Mouse (Mus musculus): Measurements from ENCODE around the gene Klk14. TPM values are rescaled to one million over a fixed set of nuclear protein-coding genes. Genes with fewer than 3 reads are reported as not detected.
"Not testable (repeated sequence)": the region's sequence is repeated elsewhere in the genome, so short reads cannot be mapped to it uniquely, and the experiment has no call there.

Klk14 gene
- not detected in 2 replicates for polyA plus RNA-seq (2014; fragmentation: Nextera tagmentation; extraction: Ambion mirVana)

- ATAC-seq (replicated peaks; ENCODE audit: insufficient number of reproducible peaks, low FRiP score, low TSS enrichment): no peak
- Histone ChIP-seq H3K4me3 (ENCODE audit: low read depth, low read length) (no peak within 1 kb of the TSS), H3K4me1 (ENCODE audit: control insufficient read depth, insufficient read depth, low read length) (no peaks in the 10 kb centered on the region), H3K36me3 (ENCODE audit: control insufficient read depth, insufficient read depth, low read length) (no peaks in the 10 kb centered on the region), H3K9ac (ENCODE audit: low read depth, low read length) (no peak within 1 kb of the TSS), H3K4me2 (no peak within 1 kb of the TSS), H3K9me3 (replicated peaks; ENCODE audit: control insufficient read depth, low read length) (no peaks in the 10 kb centered on the region), H3K27me3 (ENCODE audit: control insufficient read depth, insufficient read depth, low read length) (no peaks in the 10 kb centered on the region), H3K27ac (ENCODE audit: low read depth, low read length) (no peak within 1 kb of the TSS)
Observed at GRCm38 (mm10) chr7:43690118-43690517, at the start of gene Klk14. Gene Klk14, plus strand, starts transcription at chr7:43690418.

- H3K4me3 ChIP-seq (ENCODE audit: low read depth, low read length): no peak overlapping the region
- no peak overlapping the region for H3K4me2 ChIP-seq
- no peaks in the 10 kb centered on the region for H3K36me3 ChIP-seq (ENCODE audit: control insufficient read depth, insufficient read depth, low read length)
- no peaks in the 10 kb centered on the region for H3K9me3 ChIP-seq (replicated peaks; ENCODE audit: control insufficient read depth, low read length)
- H3K27me3 ChIP-seq (ENCODE audit: control insufficient read depth, insufficient read depth, low read length): no peaks in the 10 kb centered on the region
- H3K27ac ChIP-seq (ENCODE audit: low read depth, low read length): no peak overlapping the region
- ATAC-seq (replicated peaks; ENCODE audit: insufficient number of reproducible peaks, low FRiP score, low TSS enrichment): no peak
- H3K4me1 ChIP-seq (ENCODE audit: control insufficient read depth, insufficient read depth, low read length): no peaks in the 10 kb centered on the region
- no peak overlapping the region for H3K9ac ChIP-seq (ENCODE audit: low read depth, low read length)
- WGBS (ENCODE audit: insufficient replicate concordance): 70% methylated on average over 5 of the region's 5 CpGs
Observed at GRCm38 (mm10) chr7:43642587-43642986, 47.6 kb upstream of the Klk14 start.

GRCm38 (mm10) chr7:43643046-43643652 is 47.1 kb upstream of the Klk14 start:
- ATAC-seq (replicated peaks; ENCODE audit: insufficient number of reproducible peaks, low FRiP score, low TSS enrichment): no peak
- 64% methylated on average over 17 of the region's 17 CpGs for WGBS (ENCODE audit: insufficient replicate concordance)
- H3K27me3 ChIP-seq (ENCODE audit: control insufficient read depth, insufficient read depth, low read length): no peaks in the 10 kb centered on the region
- H3K4me3 ChIP-seq (ENCODE audit: low read depth, low read length): no peak overlapping the region
- no peak overlapping the region for H3K4me2 ChIP-seq
- no peak overlapping the region for H3K27ac ChIP-seq (ENCODE audit: low read depth, low read length)
- no peak overlapping the region for H3K9ac ChIP-seq (ENCODE audit: low read depth, low read length)
- no peaks in the 10 kb centered on the region for H3K4me1 ChIP-seq (ENCODE audit: control insufficient read depth, insufficient read depth, low read length)
- H3K36me3 ChIP-seq (ENCODE audit: control insufficient read depth, insufficient read depth, low read length): no peaks in the 10 kb centered on the region
- no peaks in the 10 kb centered on the region for H3K9me3 ChIP-seq (replicated peaks; ENCODE audit: control insufficient read depth, low read length)

GRCm38 (mm10) chr7:43652683-43653082 is 37.5 kb upstream of the Klk14 start:
- 75% methylated on average over 6 of the region's 6 CpGs for WGBS (ENCODE audit: insufficient replicate concordance)
- Histone ChIP-seq H3K4me1 (ENCODE audit: control insufficient read depth, insufficient read depth, low read length) (no peaks in the 10 kb centered on the region), H3K9me3 (replicated peaks; ENCODE audit: control insufficient read depth, low read length) (no peaks in the 10 kb centered on the region), H3K9ac (ENCODE audit: low read depth, low read length) (no peak overlapping the region), H3K27ac (ENCODE audit: low read depth, low read length) (no peak overlapping the region), H3K4me2 (no peak overlapping the region), H3K27me3 (ENCODE audit: control insufficient read depth, insufficient read depth, low read length) (no peaks in the 10 kb centered on the region), H3K4me3 (ENCODE audit: low read depth, low read length) (no peak overlapping the region), H3K36me3 (ENCODE audit: control insufficient read depth, insufficient read depth, low read length) (no peaks in the 10 kb centered on the region)
- ATAC-seq (replicated peaks; ENCODE audit: insufficient number of reproducible peaks, low FRiP score, low TSS enrichment): no peak

GRCm38 (mm10) chr7:43654519-43654918 is 35.7 kb upstream of the Klk14 start:
- Histone ChIP-seq H3K4me1 (ENCODE audit: control insufficient read depth, insufficient read depth, low read length) (no peaks in the 10 kb centered on the region), H3K4me2 (no peak overlapping the region), H3K9me3 (replicated peaks; ENCODE audit: control insufficient read depth, low read length) (no peaks in the 10 kb centered on the region), H3K9ac (ENCODE audit: low read depth, low read length) (no peak overlapping the region), H3K36me3 (ENCODE audit: control insufficient read depth, insufficient read depth, low read length) (no peaks in the 10 kb centered on the region), H3K27ac (ENCODE audit: low read depth, low read length) (no peak overlapping the region), H3K27me3 (ENCODE audit: control insufficient read depth, insufficient read depth, low read length) (no peaks in the 10 kb centered on the region), H3K4me3 (ENCODE audit: low read depth, low read length) (no peak overlapping the region)
- WGBS (ENCODE audit: insufficient replicate concordance): 67% methylated on average over 3 of the region's 3 CpGs
- no peak for ATAC-seq (replicated peaks; ENCODE audit: insufficient number of reproducible peaks, low FRiP score, low TSS enrichment)

- H3K9me3 ChIP-seq (replicated peaks; ENCODE audit: control insufficient read depth, low read length): no peaks in the 10 kb centered on the region
- no peak for ATAC-seq (replicated peaks; ENCODE audit: insufficient number of reproducible peaks, low FRiP score, low TSS enrichment)
- 55% methylated on average over 6 of the region's 6 CpGs for WGBS (ENCODE audit: insufficient replicate concordance)
Observed at GRCm38 (mm10) chr7:43656232-43656631, 34.0 kb upstream of the Klk14 start.

GRCm38 (mm10) chr7:43660002-43660401 is 30.2 kb upstream of the Klk14 start, which contains the start of gene Siglece:
Gene Siglece, minus strand, starts transcription at chr7:43660161.
- no peaks in the 10 kb centered on the region for H3K36me3 ChIP-seq (ENCODE audit: control insufficient read depth, insufficient read depth, low read length)
- no peak within 1 kb of the TSS for H3K27ac ChIP-seq (ENCODE audit: low read depth, low read length)
- no peaks in the 10 kb centered on the region for H3K4me1 ChIP-seq (ENCODE audit: control insufficient read depth, insufficient read depth, low read length)
- no peaks in the 10 kb centered on the region for H3K9me3 ChIP-seq (replicated peaks; ENCODE audit: control insufficient read depth, low read length)
- ATAC-seq (replicated peaks; ENCODE audit: insufficient number of reproducible peaks, low FRiP score, low TSS enrichment): no peak
- H3K4me3 ChIP-seq (ENCODE audit: low read depth, low read length): no peak within 1 kb of the TSS
- H3K9ac ChIP-seq (ENCODE audit: low read depth, low read length): no peak within 1 kb of the TSS
- no peak within 1 kb of the TSS for H3K4me2 ChIP-seq
- H3K27me3 ChIP-seq (ENCODE audit: control insufficient read depth, insufficient read depth, low read length): no peaks in the 10 kb centered on the region
- WGBS (ENCODE audit: insufficient replicate concordance): 67% methylated on average over 1 of the region's 1 CpGs

More at GRCm38 (mm10) chr7:43656232-43656631, 34.0 kb upstream of the Klk14 start:
- Histone ChIP-seq H3K27ac (ENCODE audit: low read depth, low read length) (no peak overlapping the region), H3K27me3 (ENCODE audit: control insufficient read depth, insufficient read depth, low read length) (no peaks in the 10 kb centered on the region), H3K36me3 (ENCODE audit: control insufficient read depth, insufficient read depth, low read length) (no peaks in the 10 kb centered on the region), H3K9ac (ENCODE audit: low read depth, low read length) (no peak overlapping the region), H3K4me1 (ENCODE audit: control insufficient read depth, insufficient read depth, low read length) (no peaks in the 10 kb centered on the region), H3K4me2 (no peak overlapping the region), H3K4me3 (ENCODE audit: low read depth, low read length) (no peak overlapping the region)

- H3K4me2 ChIP-seq: no peak overlapping the region
- no peak overlapping the region for H3K4me3 ChIP-seq (ENCODE audit: low read depth, low read length)
- H3K4me1 ChIP-seq (ENCODE audit: control insufficient read depth, insufficient read depth, low read length): no peaks in the 10 kb centered on the region
- H3K27me3 ChIP-seq (ENCODE audit: control insufficient read depth, insufficient read depth, low read length): no peaks in the 10 kb centered on the region
- no peaks in the 10 kb centered on the region for H3K9me3 ChIP-seq (replicated peaks; ENCODE audit: control insufficient read depth, low read length)
- H3K9ac ChIP-seq (ENCODE audit: low read depth, low read length): no peak overlapping the region
- no peak overlapping the region for H3K27ac ChIP-seq (ENCODE audit: low read depth, low read length)
- no peaks in the 10 kb centered on the region for H3K36me3 ChIP-seq (ENCODE audit: control insufficient read depth, insufficient read depth, low read length)
- 77% methylated on average over 1 of the region's 1 CpGs for WGBS (ENCODE audit: insufficient replicate concordance)
- ATAC-seq (replicated peaks; ENCODE audit: insufficient number of reproducible peaks, low FRiP score, low TSS enrichment): no peak
Observed at GRCm38 (mm10) chr7:43662804-43663203, 27.4 kb upstream of the Klk14 start.

GRCm38 (mm10) chr7:43667221-43667620 is 23.0 kb upstream of the Klk14 start:
- 80% methylated on average over 4 of the region's 4 CpGs for whole genome bisulfite sequencing (ENCODE audit: insufficient replicate concordance)
- not testable (repeated sequence) for H3K9me3 ChIP-seq (replicated peaks; ENCODE audit: control insufficient read depth, low read length); H3K4me2 ChIP-seq; H3K27ac ChIP-seq (ENCODE audit: low read depth, low read length); H3K27me3 ChIP-seq (ENCODE audit: control insufficient read depth, insufficient read depth, low read length); H3K36me3 ChIP-seq (ENCODE audit: control insufficient read depth, insufficient read depth, low read length); H3K4me3 ChIP-seq (ENCODE audit: low read depth, low read length); H3K9ac ChIP-seq (ENCODE audit: low read depth, low read length); ATAC-seq (replicated peaks; ENCODE audit: insufficient number of reproducible peaks, low FRiP score, low TSS enrichment); H3K4me1 ChIP-seq (ENCODE audit: control insufficient read depth, insufficient read depth, low read length)

Data from heart, embryonic 11.5 days (tissue).